Mouse (Mus musculus): Measurements from ENCODE around the gene Gm5862.
"Not testable (repeated sequence)": the region's sequence is repeated elsewhere in the genome, so short reads cannot be mapped to it uniquely, and the experiment has no call there.

DNA sequence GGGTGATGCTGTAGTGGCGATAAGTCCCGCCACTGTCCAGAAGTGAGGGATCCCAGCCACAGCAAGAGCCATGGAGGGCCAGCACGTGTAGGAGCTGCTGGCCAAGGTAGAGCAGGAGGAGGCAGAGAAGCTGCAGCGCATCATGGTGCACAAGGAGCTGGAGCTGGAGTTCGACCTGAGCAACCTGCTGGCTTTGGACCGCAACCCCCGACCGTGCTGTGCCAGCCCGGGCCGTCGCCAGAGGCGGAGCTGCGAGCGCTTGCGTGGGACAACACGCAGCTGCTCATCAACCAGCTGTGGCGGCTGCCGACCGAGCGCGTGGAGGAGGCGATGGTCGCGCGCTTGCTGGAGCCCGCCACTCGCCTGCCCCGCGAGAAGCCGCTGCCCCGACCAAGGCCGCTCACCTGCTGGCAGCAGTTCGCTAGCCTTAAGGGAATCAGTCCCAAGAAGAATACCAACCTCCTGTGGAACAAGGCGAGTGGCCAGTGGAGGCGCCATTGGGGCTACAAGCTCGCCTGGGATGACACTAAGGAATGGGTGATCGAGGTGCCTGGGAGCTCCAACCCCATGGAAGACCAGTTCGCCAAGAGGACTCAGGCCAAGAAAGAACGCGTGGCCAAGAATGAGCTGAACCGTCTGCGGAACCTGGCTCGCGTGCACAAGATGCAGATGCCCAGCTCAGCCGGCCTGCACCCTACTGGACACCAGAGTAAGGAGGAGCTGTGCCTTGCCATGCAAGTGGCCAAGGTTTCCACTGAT is 15.6 kb downstream of the Gm5862 start:
- not testable (repeated sequence) for TF ChIP-seq CTCF (IDR thresholded peaks at IDR 0.05; ENCODE audit: low read depth, low read length); POLR2AphosphoS5 (IDR thresholded peaks at IDR 0.05; ENCODE audit: insufficient replicate concordance, low read depth, low read length); GATA1 (IDR thresholded peaks at IDR 0.05; ENCODE audit: borderline replicate concordance, low read length)
